Mouse (Mus musculus) urinary bladder, postnatal 10 days (tissue): Measurements from ENCODE around the gene Klhl26.

Experiments
- DNase-seq: peaks from one replicate; pipeline ENCODE4 v3.0.0; 2022; ENCODE audit warnings: low spot score

Gene Klhl26

GRCm38 (mm10) chr8:70445988-70446387 lies 30.8 kb downstream of the Klhl26 start:
- DNase-seq, result no peak

GRCm38 (mm10) chr8:70443326-70443725 lies 33.4 kb downstream of the Klhl26 start:
- DNase-seq, result no peak

- DNase-seq, result no peak
Observed at GRCm38 (mm10) chr8:70441565-70441964, 35.2 kb downstream of the Klhl26 start.

- no peak for DNase-seq
Observed at GRCm38 (mm10) chr8:70440246-70440645, 36.5 kb downstream of the Klhl26 start.

GRCm38 (mm10) chr8:70439848-70440179 lies 37.0 kb downstream of the Klhl26 start:
- DNase-seq, result no peak

GRCm38 (mm10) chr8:70439055-70439847 lies 37.5 kb downstream of the Klhl26 start, which contains the start of gene Crtc1:
Gene Crtc1, minus strand, starts transcription at chr8:70439579.
- peak; percentile 83 for DNase-seq

GRCm38 (mm10) chr8:70438423-70438822 lies 38.3 kb downstream of the Klhl26 start:
- DNase-seq, result no peak

GRCm38 (mm10) chr8:70435156-70435555 lies 41.6 kb downstream of the Klhl26 start:
- DNase-seq, result no peak

GRCm38 (mm10) chr8:70432991-70433536 lies 43.7 kb downstream of the Klhl26 start:
- no peak for DNase-seq

- DNase-seq, result no peak
Observed at GRCm38 (mm10) chr8:70431213-70431612, 45.6 kb downstream of the Klhl26 start.

GRCm38 (mm10) chr8:70426300-70426907 lies 50.4 kb downstream of the Klhl26 start:
- no peak for DNase-seq

- DNase-seq, result no peak
Observed at GRCm38 (mm10) chr8:70422722-70423121, 54.0 kb downstream of the Klhl26 start.

GRCm38 (mm10) chr8:70421349-70422104 lies 55.2 kb downstream of the Klhl26 start:
- no peak for DNase-seq

- DNase-seq, result no peak
Observed at GRCm38 (mm10) chr8:70419879-70420643, 56.7 kb downstream of the Klhl26 start.

GRCm38 (mm10) chr8:70418954-70419353 lies 57.8 kb downstream of the Klhl26 start:
- DNase-seq, result no peak

- DNase-seq, result no peak
Observed at GRCm38 (mm10) chr8:70417914-70418313, 58.9 kb downstream of the Klhl26 start.

GRCm38 (mm10) chr8:70416941-70417340 lies 59.8 kb downstream of the Klhl26 start:
- no peak for DNase-seq

GRCm38 (mm10) chr8:70415540-70416451 lies 61.0 kb downstream of the Klhl26 start:
- no peak for DNase-seq

GRCm38 (mm10) chr8:70414310-70414946 lies 62.3 kb downstream of the Klhl26 start:
- DNase-seq, result no peak

GRCm38 (mm10) chr8:70410281-70410680 lies 66.5 kb downstream of the Klhl26 start:
- DNase-seq, result no peak
